Mouse (Mus musculus) adrenal gland, postnatal 10 days (tissue): ENCODE results near the gene Pdap1. TPM values are rescaled to one million over a fixed set of nuclear protein-coding genes. Genes with fewer than 3 reads are reported as not detected.
"Not testable (repeated sequence)": the region's sequence is repeated elsewhere in the genome, so short reads cannot be mapped to it uniquely, and the experiment has no call there.

ENCODE experiments used
- DNase-seq: peaks from one replicate; pipeline ENCODE4 v3.0.0; 2021; ENCODE audit warnings: mixed read lengths
- long read RNA-seq, 2 experiments: library from polyadenylated mRNA; stranded (forward); transcript quantifications; one replicate each; pipeline ENCODE4 v2.0.0; 2021
- total RNA-seq, 2 experiments: library from RNA; stranded (reverse); gene quantifications; 2 replicates each; pipeline ENCODE4 v1.2.3; 2021

Gene Pdap1
- total RNA-seq, result 10 to 100 TPM; 74.5 to 80.9 TPM
- long read RNA-seq, experiment 1, transcript Pdap1-201 (6 exons, 2,353 nt), result major isoform, 12 of 60 reads
- long read RNA-seq, experiment 1, partial matches to known transcripts, result 35 of 60 reads
- long read RNA-seq, experiment 1, other reads (novel, unspliced or antisense), result 11 of 60 reads
- long read RNA-seq, experiment 2, partial matches to known transcripts, result 3 of 6 reads
- long read RNA-seq, experiment 2, other reads (novel, unspliced or antisense), result 2 of 6 reads

GRCm38 (mm10) chr5:145139571-145140519, at the start of gene Pdap1, which contains the start of gene Bud31:
Pdap1 (minus strand) TSS chr5:145140238.
Bud31 (plus strand) TSS chr5:145140362.
- DNase-seq, result peak; percentile 96

- no peak for DNase-seq
Observed at GRCm38 (mm10) chr5:145189416-145189815, 49.4 kb upstream of the Pdap1 start.

- no peak for DNase-seq
Observed at GRCm38 (mm10) chr5:145185244-145185643, 45.2 kb upstream of the Pdap1 start.

DNA sequence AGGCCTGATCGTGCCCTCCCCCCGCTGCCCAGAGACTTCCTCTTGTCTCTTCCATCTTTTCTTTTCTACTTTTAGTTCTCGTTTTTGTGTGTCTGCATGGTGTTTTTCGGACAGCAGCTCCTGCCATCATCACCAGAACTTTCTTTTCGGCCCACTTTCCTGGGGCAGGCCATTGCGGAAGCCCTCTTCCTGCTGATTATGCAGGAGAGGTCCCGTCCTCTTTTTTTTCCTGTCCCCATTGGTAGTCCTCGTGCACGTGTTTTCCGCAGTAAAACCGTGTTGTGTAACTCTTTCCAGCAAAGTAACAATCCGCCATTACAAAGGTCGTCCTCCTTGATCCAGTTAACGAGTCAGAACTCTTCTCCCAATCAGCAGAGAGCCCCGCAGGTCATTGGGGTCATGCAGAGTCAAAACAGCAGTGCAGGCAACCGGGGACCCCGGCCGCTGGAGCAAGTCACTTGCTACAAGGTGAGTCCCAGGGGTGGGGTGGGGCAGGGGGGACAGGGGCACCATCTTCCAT, 38.5 kb upstream of the Pdap1 start:
- DNase-seq, result no peak

DNA sequence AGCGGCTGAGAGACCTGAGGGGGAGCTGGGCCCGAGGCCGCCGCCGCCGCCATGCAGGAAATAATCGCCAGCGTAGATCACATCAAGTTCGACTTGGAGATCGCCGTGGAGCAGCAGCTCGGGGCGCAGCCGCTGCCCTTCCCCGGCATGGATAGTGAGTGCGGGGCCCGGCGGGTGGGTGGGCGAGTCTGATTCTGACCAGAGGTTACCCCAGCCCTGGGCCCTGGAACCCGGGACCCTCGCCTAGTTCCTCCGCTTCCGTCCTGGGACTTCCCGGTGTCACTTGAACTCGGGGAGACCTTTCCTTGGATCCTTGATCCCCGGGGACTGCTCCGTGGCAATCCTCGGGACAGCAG, 27.2 kb upstream of the Pdap1 start:
- DNase-seq, result no peak

DNA sequence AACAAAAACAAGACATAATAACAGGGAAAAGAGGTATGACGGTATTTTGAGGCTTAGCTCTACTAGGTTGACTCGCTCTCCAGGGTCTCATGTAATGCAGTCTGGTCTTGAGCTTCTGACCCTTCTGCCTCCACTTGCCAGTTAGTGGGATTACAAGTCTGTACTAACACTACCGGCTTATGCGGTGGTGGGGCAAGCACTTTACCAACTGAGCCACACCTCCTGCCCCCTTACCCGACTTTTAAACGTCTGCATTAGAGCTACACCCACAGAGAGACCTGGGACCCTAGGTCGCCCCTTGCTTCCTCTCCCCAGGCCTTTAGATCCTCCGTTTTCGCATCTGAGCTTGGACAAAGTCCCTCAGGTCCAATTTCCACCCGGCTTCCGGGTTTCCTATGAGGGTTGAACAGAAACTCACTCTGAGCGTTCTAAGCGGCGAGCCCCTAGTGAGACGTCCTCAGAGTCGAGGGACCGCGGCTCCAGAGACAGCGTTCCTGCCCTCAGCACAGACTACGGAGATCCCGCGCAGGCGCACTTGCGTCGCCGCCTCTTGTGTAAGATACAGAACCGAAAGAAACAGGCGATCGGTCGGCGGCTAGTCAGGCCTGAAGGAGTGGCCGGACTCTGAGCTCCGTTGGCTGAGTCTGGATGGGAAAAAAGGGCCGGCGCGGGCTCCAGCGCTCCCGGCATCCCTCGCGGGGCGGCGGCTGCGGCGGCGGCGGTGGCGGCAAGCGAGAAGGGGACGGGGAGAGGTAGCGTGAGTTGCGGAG, 26.7 kb upstream of the Pdap1 start, which contains the start of the genes Ptcd1 and Cpsf4:
Gene Ptcd1, minus strand, starts transcription at position 573 of the 770 bp plus-strand sequence.
Gene Cpsf4, plus strand, starts transcription at position 678 of the 770 bp plus-strand sequence.
- DNase-seq, result peak; percentile 99

GRCm38 (mm10) chr5:145165184-145165583, 25.1 kb upstream of the Pdap1 start:
- peak; percentile 38 for DNase-seq

GRCm38 (mm10) chr5:145164710-145165109, 24.7 kb upstream of the Pdap1 start:
- DNase-seq, result peak; percentile 50

GRCm38 (mm10) chr5:145161361-145161760, 21.3 kb upstream of the Pdap1 start:
- no peak for DNase-seq

- DNase-seq, result no peak
Observed at GRCm38 (mm10) chr5:145152690-145153089, 12.7 kb upstream of the Pdap1 start.

DNA sequence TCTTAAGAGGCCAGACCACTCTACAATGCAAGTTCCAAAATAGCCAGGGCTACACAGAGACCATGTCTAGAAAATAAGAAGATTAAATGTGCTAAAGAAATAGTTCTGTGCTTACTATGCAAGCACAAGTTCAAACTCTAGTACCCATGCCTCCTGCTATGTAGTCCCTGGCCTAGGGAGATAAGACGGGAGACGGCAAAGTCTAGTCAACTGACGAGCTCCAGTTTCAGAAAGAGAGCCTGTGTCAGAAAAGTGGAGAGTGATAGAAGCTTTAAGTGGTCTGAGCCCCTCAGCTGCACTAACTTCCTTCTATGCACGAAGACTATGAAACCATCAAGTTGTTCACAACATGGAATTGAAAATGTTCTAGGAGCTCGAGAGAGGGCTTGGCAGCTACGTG, 9.3 kb upstream of the Pdap1 start:
- DNase-seq, result no peak

GRCm38 (mm10) chr5:145147748-145148147, 7.7 kb upstream of the Pdap1 start:
- no peak for DNase-seq

GRCm38 (mm10) chr5:145140611-145141010, 573 bp upstream of the Pdap1 start:
- DNase-seq, result peak; percentile 40

- no peak for DNase-seq
Observed at GRCm38 (mm10) chr5:145138836-145139235, 1.2 kb downstream of the Pdap1 start.

GRCm38 (mm10) chr5:145133275-145133674, 6.8 kb downstream of the Pdap1 start:
- DNase-seq, result not testable (repeated sequence)

GRCm38 (mm10) chr5:145130995-145131394, 9.0 kb downstream of the Pdap1 start:
- no peak for DNase-seq

GRCm38 (mm10) chr5:145130191-145130590, 9.8 kb downstream of the Pdap1 start:
- peak; percentile 50 for DNase-seq

- not testable (repeated sequence) for DNase-seq
Observed at GRCm38 (mm10) chr5:145129773-145130172, 10.3 kb downstream of the Pdap1 start.

GRCm38 (mm10) chr5:145129124-145129523, 10.9 kb downstream of the Pdap1 start:
- peak; percentile 69 for DNase-seq

DNA sequence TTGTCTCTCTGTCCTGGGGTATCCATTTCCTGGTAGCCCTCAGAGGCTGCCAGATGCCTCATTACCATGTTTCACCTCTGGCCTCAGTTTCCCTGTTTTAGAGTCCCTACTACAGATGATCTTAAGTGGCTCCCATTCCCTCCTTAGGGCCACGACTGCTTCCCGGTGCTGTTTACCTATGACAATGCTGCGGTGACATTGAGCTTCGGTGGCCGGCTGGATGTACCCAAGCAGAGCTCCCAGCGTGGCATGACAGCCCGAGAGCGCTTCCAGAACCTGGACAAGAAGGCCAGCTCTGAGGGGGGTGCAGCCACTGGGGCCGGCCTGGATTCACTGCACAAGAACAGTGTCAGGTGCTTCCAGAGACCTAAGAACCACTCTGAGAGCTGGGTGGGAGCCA, 13.5 kb downstream of the Pdap1 start:
- no peak for DNase-seq

DNA sequence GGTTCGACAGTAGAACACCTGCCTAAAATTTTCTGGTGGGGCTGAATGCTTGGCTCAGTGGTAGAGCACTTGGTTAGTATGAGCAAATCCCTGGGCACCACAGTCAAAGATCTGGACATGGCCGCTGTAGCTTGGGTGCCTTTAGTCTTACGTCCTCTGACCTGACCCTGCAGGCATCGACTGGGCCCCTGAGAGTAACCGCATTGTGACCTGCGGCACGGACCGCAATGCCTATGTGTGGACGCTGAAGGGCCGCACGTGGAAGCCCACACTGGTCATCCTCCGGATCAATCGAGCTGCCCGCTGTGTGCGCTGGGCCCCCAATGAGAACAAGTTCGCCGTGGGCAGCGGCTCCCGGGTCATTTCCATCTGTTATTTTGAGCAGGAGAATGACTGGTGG, 16.6 kb downstream of the Pdap1 start:
- DNase-seq, result no peak

GRCm38 (mm10) chr5:145120921-145121320, 19.1 kb downstream of the Pdap1 start:
- DNase-seq, result peak; percentile 42
